Mouse (Mus musculus): ENCODE results near the gene Bhlha15. TPM values are rescaled to one million over a fixed set of nuclear protein-coding genes. Genes with fewer than 3 reads are reported as not detected.

Gene Bhlha15
- polyA plus RNA-seq, 1 experiment from 2014 or later, result 1.3 TPM

- no peaks in the 10 kb centered on the region for H3K27me3 ChIP-seq (ENCODE audit: insufficient read depth, poor library complexity, severe bottlenecking)
- DNase-seq (ENCODE audit: low spot score), result peak; percentile 98
- H3K4me1 ChIP-seq, result peaks cover 26% of the 10 kb centered on the region
- no peaks in the 10 kb centered on the region for H3K9me3 ChIP-seq
- H3K4me3 ChIP-seq, result peak within 1 kb of the TSS; percentile 81
- peak within 1 kb of the TSS; percentile 88 for H3K27ac ChIP-seq
- WGBS, result under 1% methylated on average over 37 of the region's 37 CpGs
- peaks cover 1% of the 10 kb centered on the region; the same call in 1 of the 2 replicates for H3K36me3 ChIP-seq
These were observed 33.4 kb downstream of the Bhlha15 start, which contains the start of gene Tecpr1 for GRCm38 (mm10) chr5:144223503-144223862. Gene Tecpr1, minus strand, starts transcription at chr5:144223615.

DNA sequence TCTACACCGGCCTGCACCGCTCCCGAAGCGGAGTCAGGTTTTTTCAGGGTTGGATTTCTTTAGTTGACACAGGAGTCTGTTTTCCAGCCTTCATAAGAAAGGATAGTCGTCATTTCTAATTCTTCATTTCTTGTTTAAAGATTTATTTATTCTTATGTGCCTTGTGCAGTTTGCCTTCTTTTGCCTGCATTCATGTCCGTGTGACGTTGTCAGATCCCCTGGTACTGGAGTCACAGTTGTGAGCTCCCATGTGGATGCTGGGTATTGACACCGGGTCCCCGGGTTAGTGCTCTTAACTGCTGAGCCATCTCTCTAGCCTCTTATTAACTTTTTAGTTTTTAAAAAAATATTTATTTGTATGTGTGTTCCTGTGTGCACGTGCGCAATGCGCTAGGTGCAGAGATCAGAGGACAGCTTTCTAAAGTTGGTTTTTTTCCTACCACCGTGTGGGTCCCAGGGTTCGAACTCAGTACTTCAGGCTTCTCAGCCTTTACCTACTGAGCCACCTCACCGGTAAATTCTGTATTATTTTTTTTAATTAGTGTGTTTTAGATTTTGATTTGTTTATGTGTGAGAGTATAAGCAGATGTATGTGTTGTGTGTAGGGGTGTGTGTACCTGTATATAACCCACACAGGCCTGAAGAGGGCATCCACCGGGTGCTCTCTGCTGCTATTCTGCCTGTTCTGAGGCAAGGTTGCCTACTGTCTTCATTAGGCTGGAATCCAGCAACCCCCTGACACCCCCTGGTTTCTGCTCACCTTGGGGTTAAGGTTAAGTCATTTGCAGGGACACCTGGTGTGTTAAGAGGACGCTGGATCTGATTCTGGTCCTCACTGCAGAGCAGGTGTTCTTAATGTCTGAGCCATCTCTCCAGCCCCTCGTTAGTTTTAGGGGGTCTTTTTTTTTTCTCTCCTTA lies 34.1 kb downstream of the Bhlha15 start:
- Histone ChIP-seq H3K27ac (peak overlapping the region; percentile 88), H3K27me3 (ENCODE audit: insufficient read depth, poor library complexity, severe bottlenecking) (no peaks in the 10 kb centered on the region), H3K36me3 (no peaks in the 10 kb centered on the region), H3K4me1 (peaks cover 23% of the 10 kb centered on the region), H3K4me3 (peak overlapping the region; percentile 81), H3K9me3 (no peaks in the 10 kb centered on the region)
- WGBS, result 25% methylated on average over 18 of the region's 18 CpGs
- DNase-seq (ENCODE audit: low spot score), result no peak

DNA sequence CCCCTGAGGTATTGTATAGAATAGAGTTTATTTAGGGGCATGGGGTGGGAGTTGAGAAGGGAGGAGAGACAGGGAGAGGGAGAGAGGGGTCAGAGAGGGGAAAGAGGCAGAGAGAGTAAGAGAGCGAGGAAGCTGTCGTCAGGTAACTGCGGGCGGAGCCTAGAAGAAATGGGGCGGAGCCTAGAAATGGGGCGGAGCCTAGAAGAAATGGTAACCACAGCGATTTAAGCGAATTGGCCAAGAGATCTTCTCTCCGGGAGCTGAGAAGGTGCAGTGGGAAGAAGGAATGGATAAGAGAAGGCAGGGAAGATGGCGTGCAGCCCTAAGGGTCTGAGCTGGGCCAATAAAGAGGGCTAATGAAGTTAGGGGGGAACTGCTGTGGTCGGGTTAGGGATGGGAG lies 36.1 kb downstream of the Bhlha15 start:
- no peak for DNase-seq (ENCODE audit: low spot score)

DNA sequence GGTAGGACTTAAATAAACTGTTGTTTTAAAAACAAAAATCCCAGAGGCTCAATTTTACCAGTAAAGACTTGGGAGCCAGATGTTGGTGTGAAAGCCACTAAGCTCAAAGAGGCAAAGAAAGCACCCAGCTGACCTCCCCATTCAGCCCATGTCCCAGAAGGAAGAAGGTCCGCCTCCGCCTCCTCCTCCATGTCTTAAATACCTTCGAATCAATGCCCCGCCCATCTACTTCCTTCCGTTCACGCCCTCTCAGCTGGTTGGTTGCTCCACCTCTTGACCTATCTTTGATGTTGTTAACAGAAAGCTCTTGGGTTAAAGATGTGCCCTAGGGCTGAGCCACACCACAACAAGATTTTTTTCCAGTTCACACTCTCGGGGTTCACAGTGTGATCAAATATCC lies 40.1 kb downstream of the Bhlha15 start:
- peaks cover 5% of the 10 kb centered on the region; the same call in 1 of the 2 replicates for H3K4me1 ChIP-seq
- H3K4me3 ChIP-seq, result no peak overlapping the region
- H3K27me3 ChIP-seq (ENCODE audit: insufficient read depth, poor library complexity, severe bottlenecking), result no peaks in the 10 kb centered on the region
- no peak overlapping the region for H3K27ac ChIP-seq
- no peaks in the 10 kb centered on the region for H3K9me3 ChIP-seq
- WGBS, result 81% methylated on average over 7 of the region's 7 CpGs
- no peaks in the 10 kb centered on the region for H3K36me3 ChIP-seq
- no peak for DNase-seq (ENCODE audit: low spot score)

More for the DNA sequence above, 36.1 kb downstream of the Bhlha15 start:
- peaks cover 21% of the 10 kb centered on the region for H3K4me1 ChIP-seq
- H3K36me3 ChIP-seq, result no peaks in the 10 kb centered on the region
- no peaks in the 10 kb centered on the region for H3K9me3 ChIP-seq
- no peaks in the 10 kb centered on the region for H3K27me3 ChIP-seq (ENCODE audit: insufficient read depth, poor library complexity, severe bottlenecking)
- H3K27ac ChIP-seq, result no peak overlapping the region
- 24% methylated on average over 11 of the region's 11 CpGs for WGBS
- H3K4me3 ChIP-seq, result no peak overlapping the region

DNA sequence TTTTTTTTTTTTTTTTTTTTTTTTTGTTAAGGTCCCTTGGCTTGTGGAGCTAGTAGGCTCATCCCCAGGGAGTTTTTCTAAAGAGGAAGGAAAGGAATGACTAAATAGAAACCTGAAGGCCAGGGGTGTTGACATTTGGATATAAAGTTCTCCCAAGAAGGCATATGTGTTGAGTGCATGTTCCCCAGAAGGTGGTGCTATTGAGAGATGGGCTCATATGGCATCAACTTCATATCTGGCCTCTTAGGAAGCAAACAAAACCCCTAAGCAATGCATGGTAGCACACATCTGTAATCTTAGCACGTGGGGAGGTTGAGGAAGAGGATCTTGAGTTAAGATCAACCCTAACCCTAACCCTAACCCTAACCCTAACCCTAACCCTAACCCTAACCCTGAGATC lies 41.3 kb downstream of the Bhlha15 start:
- H3K36me3 ChIP-seq, result no peaks in the 10 kb centered on the region
- H3K9me3 ChIP-seq, result no peaks in the 10 kb centered on the region
- no peak overlapping the region for H3K27ac ChIP-seq
- 75% methylated on average over 1 of the region's 1 CpGs for WGBS
- H3K27me3 ChIP-seq (ENCODE audit: insufficient read depth, poor library complexity, severe bottlenecking), result no peaks in the 10 kb centered on the region
- DNase-seq (ENCODE audit: low spot score), result no peak
- H3K4me3 ChIP-seq, result no peak overlapping the region
- 0 out of 2 replicates have a peak, but pooled peaks cover under 1% of the 10 kb centered on the region for H3K4me1 ChIP-seq

DNA sequence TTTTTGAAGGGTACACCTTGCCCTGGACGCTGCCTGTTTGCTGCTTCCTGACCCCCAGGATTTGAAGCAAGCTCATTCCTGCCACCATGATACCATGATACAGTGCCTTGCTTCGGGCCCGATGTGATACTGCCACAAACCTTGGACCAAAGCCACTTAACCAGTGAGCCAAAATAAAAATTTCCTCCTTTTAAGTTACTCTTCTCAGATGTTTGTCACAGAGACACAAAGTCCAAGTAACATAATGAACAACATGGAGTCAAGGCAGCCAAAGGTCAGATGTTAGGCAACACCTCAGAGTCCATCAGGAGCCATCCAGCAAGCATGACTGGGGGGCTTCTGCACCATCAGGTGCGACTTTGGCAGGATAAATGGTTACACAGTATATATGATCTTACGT lies 42.4 kb downstream of the Bhlha15 start:
- no peak overlapping the region for H3K27ac ChIP-seq
- H3K36me3 ChIP-seq, result no peaks in the 10 kb centered on the region
- no peak for DNase-seq (ENCODE audit: low spot score)
- H3K9me3 ChIP-seq, result no peaks in the 10 kb centered on the region
- 86% methylated on average over 5 of the region's 5 CpGs for WGBS
- no peak overlapping the region for H3K4me3 ChIP-seq
- H3K4me1 ChIP-seq, result no peaks in the 10 kb centered on the region
- no peaks in the 10 kb centered on the region for H3K27me3 ChIP-seq (ENCODE audit: insufficient read depth, poor library complexity, severe bottlenecking)

- H3K36me3 ChIP-seq, result no peaks in the 10 kb centered on the region
- H3K4me3 ChIP-seq, result no peak overlapping the region
- H3K27me3 ChIP-seq (ENCODE audit: insufficient read depth, poor library complexity, severe bottlenecking), result no peaks in the 10 kb centered on the region
- no peaks in the 10 kb centered on the region for H3K4me1 ChIP-seq
- H3K27ac ChIP-seq, result no peak overlapping the region
- no peak for DNase-seq (ENCODE audit: low spot score)
- H3K9me3 ChIP-seq, result no peaks in the 10 kb centered on the region
- 66% methylated on average over 6 of the region's 6 CpGs for WGBS
These were observed 44.1 kb downstream of the Bhlha15 start for GRCm38 (mm10) chr5:144234222-144234621.

GRCm38 (mm10) chr5:144234714-144235113 lies 44.6 kb downstream of the Bhlha15 start:
- 88% methylated on average over 7 of the region's 7 CpGs for WGBS
- Histone ChIP-seq H3K36me3 (no peaks in the 10 kb centered on the region), H3K27me3 (ENCODE audit: insufficient read depth, poor library complexity, severe bottlenecking) (no peaks in the 10 kb centered on the region), H3K9me3 (no peaks in the 10 kb centered on the region), H3K27ac (no peak overlapping the region), H3K4me3 (no peak overlapping the region), H3K4me1 (no peaks in the 10 kb centered on the region)
- DNase-seq (ENCODE audit: low spot score), result no peak

DNA sequence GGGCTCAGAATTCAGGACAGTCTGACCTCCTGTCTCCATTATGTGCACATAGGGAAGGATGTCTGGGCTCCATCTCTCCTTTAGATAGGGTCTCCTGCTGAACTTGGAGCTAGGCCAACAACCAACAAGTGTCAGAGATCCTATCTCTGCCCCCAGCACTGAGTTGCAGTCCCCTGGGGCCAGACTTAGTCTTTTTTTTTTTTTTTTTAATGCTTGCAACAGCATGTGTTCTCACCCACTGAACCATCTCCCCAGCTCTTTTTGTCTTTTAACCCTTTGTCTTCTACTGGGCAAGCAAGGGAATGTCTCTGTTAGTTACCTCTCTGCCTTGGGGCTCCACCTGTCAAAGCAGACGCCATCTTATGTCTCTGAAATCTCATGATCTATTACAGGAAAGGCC lies 48.9 kb downstream of the Bhlha15 start:
- Histone ChIP-seq H3K27ac (no peak overlapping the region), H3K4me3 (no peak overlapping the region), H3K36me3 (no peaks in the 10 kb centered on the region), H3K9me3 (no peaks in the 10 kb centered on the region), H3K27me3 (ENCODE audit: insufficient read depth, poor library complexity, severe bottlenecking) (no peaks in the 10 kb centered on the region), H3K4me1 (peaks cover 11% of the 10 kb centered on the region)
- no peak for DNase-seq (ENCODE audit: low spot score)
- WGBS, result 80% methylated on average over 1 of the region's 1 CpGs

Other genes starting within 250 kb of the Bhlha15 start
- gene Ccz1, start 175.4 kb upstream of the Bhlha15 start, polyA plus RNA-seq (2016; fragmentation: Nextera tagmentation; extraction: Ambion mirVana), result 62.0 and 84.6 TPM in 2 replicates
- gene Ocm, start 163.6 kb upstream of the Bhlha15 start, polyA plus RNA-seq (2016; fragmentation: Nextera tagmentation; extraction: Ambion mirVana), result 0.21 TPM in 1 of 2 replicates, not detected in the other
- 5.3 and 6.0 TPM in 2 replicates for gene Lmtk2, start 89.8 kb upstream of the Bhlha15 start, polyA plus RNA-seq (2016; fragmentation: Nextera tagmentation; extraction: Ambion mirVana)
- gene Tecpr1, start 33.3 kb downstream of the Bhlha15 start, polyA plus RNA-seq (2016; fragmentation: Nextera tagmentation; extraction: Ambion mirVana), result 15.1 and 18.7 TPM in 2 replicates
- 104 and 110 TPM in 2 replicates for gene Bri3, start 54.2 kb downstream of the Bhlha15 start, polyA plus RNA-seq (2016; fragmentation: Nextera tagmentation; extraction: Ambion mirVana)
- gene Baiap2l1, start 167.8 kb downstream of the Bhlha15 start, polyA plus RNA-seq (2016; fragmentation: Nextera tagmentation; extraction: Ambion mirVana), result 9.4 and 10.9 TPM in 2 replicates